Mouse (Mus musculus) CD8-positive naive resting alpha-beta T cell, adult 2 months (primary cell): ENCODE data around the gene Ift74.
"Not testable (repeated sequence)": the region's sequence is repeated elsewhere in the genome, so short reads cannot be mapped to it uniquely, and the experiment has no call there.

Experiments
- DNase-seq, 2 experiments: peaks; one replicate each; pipeline ENCODE4 v3.0.0; 2022; ENCODE audit warnings: low read depth in 2 of 2, low spot score in 2 of 2

The Ift74 gene

GRCm38 (mm10) chr4:94613972-94614626, at the start of gene Ift74:
Ift74 (plus strand) TSS chr4:94614491.
- peak; percentile 88 to 89 for DNase-seq

DNA sequence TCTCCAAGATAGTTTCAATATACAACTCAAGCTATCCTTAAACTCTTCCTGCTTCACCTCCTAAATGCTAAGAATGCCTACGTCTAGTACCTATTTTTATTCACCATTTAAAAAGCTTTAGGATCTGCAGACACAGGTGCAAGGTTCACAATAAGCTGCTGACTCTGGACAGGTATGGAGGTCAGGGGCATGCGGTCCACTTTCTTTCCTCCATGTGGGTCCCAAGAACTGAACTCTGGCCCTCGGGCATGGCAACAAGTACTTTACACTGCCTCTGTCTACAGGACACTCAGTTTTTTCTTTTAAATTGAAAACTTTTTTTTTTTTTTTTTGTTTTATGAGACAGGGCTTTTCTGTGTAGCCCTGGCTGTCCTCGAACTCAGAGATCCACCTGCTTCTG, 41.6 kb upstream of the Ift74 start:
- DNase-seq: no peak

DNA sequence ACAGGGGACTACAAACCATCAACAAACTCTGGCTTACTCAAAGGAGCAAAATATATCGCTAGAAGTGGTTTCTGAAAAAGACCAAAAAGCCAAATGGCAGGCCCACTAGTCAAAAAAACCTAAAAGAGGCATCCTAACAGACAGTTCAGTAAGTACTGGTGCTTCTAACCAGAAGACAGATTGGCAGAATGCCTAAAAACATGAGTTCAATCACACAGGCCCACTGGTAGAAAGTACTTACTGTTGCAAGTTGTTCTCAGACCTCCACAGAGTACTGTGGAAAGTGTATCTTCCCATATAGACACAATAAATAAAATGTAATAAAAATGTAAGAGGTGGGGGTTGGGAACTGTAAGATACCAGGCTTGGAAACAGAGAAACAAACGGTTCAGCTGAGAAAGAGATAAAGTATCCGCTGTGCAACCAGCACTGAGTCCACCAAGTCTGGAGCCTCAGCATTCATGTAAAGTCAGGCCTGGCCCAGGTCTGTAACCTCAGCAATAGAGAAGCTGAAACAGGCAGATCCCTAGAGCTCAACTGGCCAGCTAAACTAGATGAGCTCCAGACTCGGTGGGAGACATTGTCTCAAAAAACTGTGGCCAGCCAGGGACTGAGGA, 22.4 kb upstream of the Ift74 start:
- no peak for DNase-seq

DNA sequence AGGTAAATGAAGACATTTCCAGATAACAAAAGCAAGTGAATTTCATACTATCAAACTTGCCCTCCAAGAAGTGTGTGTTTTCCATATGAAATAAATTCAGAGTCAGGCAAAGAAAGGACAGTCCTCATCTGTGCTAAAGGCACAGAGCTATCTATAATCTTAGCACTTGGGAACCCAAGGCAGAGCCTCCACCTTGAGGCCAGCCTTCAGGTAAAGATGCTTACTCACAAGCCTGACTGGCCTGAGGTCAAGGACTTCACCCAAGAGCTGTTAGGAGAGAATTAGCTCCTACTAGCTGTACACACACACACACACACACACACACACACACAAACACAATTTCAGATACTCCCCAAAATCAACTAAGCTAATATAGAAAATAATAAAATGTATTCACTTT, 21.6 kb upstream of the Ift74 start:
- DNase-seq: no peak

DNA sequence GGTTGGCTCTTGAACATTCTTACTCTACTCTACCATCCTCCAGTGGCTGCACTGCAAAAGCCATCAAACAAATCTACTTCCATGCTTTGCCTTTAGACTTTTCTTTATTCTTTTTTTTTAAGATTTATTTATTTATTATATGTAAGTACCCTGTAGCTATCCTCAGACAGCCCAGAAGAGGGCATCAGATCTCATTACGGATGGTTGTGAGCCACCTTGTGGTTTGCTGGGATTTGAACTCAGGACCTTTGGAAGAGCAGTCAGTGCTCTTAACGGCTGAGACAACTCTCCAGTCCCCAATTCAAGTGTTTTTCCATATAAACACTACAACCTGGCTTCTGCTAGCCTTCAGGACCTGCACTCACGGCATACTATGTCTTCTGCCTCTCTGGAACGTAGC, 12.9 kb upstream of the Ift74 start:
- DNase-seq: no peak

DNA sequence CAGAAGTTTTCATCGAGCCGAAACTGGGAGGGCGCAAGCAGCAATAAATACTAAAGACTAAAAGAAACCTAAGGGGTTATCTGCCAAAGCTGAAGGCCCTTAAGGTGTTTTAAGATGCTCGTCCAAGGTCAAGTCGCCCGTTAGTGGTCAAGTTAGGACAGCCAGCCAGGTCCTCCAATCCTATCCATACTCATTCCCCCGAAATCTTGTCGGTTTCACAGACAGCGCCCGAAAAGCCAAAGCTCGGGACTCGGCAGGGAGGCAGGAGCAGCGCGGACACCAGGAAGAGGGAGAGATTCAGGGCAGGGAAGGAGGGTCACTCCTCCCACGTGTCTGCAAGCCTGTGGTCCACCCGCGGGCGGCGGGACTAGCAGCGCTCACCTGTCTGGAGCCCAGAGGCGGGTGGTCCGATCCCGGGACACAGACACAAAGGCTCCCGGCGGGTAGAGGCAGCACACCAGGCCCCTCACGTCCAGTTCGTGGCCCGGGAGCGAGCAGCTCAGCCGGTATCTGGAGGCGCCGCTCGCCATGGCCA, 11.7 kb upstream of the Ift74 start:
- DNase-seq: no peak

DNA sequence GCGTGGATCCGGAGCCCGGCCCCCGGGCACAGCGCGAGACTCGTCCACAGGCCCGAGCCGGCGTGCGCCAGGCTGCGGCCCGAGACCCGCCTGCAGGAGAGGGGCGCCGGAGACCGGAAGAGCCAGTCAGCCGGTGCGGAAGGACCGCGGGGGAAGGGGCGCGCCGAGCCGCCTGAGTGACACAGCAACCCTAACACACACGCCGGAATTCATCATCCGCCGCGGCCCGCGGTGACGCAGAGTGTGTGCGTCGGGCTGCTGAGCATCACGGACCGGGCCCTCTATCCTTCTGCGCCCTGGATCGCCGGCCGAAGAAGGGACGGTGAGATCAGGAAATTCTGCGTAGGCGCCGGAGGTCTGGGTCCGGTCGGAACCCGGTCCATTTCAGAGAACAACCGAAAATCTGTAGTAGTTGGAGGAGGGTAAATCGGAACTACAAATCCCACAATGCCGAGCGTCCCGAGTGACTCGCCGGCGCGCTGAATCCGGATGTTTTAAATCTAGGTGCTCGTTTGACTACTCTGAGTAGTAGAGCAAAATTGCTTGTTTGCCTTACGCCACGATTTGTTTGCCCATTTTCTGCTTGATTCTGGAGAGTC, 11.2 kb upstream of the Ift74 start, which contains the start of gene Plaa:
TSS of gene Plaa (minus strand) at position 214 of the 599 bp plus-strand sequence.
- peak; percentile 79 to 89 for DNase-seq

DNA sequence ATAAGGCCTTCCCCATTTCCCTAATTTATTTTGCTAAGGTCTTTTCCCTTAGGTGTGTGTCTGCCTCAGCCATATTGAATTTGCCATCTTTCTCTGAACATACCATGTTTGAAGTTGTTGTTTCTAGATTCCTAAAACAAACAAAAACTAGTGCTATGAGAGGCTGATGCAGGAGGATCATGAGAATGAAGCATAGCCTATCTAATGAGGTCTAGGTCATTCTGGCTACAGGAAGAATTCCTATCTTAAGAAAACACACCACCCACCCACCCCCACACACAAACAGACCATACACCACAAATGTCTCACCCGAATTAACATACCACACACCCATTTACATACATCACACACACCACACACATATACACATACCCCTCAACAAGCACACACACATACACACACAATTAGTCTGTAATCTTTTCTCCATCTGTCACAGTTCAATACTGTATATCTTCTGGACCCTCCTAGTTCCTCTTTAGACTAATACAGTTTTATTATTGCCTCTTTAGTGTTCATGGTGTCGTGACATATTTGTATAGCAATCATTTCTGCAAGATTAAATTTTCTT, 9.8 kb upstream of the Ift74 start:
- no peak for DNase-seq

DNA sequence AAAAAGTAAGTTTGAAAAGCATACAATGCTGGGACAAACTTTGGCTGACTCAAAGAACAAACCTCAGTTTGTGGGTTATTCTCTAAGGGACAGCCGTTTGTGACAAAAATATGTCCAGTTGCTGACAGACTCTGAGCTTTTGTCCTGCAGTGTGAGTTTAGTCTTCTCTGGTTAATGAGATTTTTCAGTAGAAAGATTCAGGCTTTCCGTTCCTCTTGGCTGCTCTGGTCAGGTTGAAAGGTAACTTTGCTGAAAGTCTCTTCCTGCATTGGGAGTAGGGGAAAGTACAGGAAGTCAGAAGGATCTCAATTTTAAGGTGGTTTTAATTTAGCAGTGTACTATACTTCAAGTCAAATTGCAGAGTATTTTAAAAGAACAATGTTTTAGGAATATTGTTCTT, 8.7 kb upstream of the Ift74 start:
- no peak for DNase-seq

GRCm38 (mm10) chr4:94610339-94610738, 4.0 kb upstream of the Ift74 start:
- no peak for DNase-seq

GRCm38 (mm10) chr4:94614627-94615006, 326 bp downstream of the Ift74 start:
- no peak for DNase-seq

DNA sequence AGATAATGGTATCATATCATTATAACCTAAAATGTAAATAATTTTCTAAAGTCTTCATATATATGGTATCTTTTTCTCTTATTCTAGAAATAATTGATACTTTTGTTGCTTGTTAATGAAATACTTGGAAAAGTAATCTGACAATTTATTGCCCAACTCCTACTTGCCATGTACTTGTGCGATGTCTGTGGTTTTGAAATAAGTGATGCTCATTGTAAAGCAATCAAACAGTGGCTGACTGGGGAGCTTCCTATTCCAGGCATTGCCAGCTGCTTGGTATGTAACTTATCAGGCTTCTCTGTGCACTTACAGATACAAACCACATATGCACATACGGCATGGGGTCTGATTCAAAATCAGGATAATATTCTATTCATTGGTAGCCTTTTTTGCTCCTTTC, 5.8 kb downstream of the Ift74 start:
- no peak for DNase-seq

DNA sequence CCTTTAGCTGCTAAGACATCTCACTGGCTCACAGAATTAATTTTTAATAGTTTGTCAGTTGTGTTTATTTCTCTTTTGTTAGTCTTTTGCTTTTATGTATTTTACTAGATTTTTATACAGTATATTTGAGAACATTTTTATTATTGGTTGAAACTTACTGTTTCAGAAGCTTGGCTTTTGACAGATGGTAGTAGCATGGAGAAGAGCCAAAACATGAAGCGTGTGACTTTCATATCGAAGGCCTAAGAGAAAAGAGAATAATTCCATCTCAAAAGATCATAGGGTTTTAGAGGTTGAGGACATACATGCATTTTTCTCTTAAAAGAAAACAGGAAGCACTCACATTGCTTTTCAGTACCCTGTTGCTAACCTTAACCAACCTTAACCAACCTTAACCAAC, 28.9 kb downstream of the Ift74 start:
- no peak for DNase-seq

DNA sequence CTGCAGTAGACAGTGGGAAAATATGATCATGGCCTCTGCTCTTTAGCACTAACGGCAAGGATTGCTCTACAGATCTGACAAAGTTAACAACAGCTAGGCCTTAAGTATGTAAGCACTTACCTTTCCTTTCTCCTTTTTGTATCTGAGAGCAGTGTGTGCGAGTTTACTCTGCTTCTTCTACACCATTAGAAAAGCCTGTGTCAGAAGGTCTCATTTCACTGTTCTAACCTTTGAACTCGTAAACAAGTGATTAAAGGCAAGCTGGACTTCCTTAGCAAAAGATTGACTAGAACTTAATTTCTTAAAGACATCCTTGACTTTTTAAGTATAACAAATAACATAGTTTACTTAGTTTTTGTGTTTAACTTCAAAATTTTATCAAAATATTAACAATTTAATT, 35.6 kb downstream of the Ift74 start, which contains the start of gene Lrrc19:
TSS of gene Lrrc19 (minus strand) at position 225 of the 400 bp plus-strand sequence.
- no peak for DNase-seq

GRCm38 (mm10) chr4:94650426-94651175, 36.3 kb downstream of the Ift74 start:
- not testable (repeated sequence) for DNase-seq

DNA sequence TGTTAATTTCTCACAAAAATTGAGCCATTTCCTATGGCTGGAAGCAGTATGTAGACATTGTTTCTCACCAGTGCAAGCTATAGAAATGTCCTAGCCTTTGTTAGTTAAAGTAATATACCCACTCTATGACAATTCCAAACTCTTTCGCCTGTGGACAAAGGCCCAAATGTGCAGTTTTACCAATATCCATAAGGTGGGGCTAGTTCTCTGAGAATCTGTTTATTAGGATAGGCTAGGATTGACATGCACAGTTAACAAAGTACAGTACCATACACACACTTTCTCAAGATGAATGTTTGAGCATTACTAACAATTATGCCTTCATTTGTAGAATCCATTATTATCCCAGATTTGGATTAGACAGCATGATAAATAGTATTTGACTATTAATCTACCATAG, 55.4 kb downstream of the Ift74 start:
- DNase-seq: no peak

DNA sequence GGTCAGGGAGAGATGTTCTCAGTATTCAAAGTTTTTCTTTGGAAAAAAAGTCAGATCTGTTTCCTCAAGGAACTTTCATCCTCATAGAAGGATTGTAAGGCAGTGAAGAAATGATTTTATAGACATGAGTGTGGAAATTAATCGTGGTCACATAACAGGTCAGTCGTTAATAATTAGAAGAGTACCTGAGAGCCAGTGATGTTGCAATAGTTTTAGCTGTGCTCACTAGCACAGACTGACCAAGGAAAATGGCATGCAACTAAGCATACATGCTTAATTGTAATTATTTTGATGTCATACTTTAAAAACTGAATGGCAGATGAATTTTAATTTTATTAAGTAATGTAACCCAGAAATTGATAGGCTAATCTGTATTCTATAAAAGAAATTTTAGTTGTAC, 66.4 kb downstream of the Ift74 start:
- no peak for DNase-seq

- no peak for DNase-seq
These were observed 66.9 kb downstream of the Ift74 start for GRCm38 (mm10) chr4:94681181-94681580.

GRCm38 (mm10) chr4:94682029-94682428, 67.7 kb downstream of the Ift74 start:
- DNase-seq: no peak

- DNase-seq: no peak
These were observed 69.0 kb downstream of the Ift74 start for GRCm38 (mm10) chr4:94683305-94683704.

DNA sequence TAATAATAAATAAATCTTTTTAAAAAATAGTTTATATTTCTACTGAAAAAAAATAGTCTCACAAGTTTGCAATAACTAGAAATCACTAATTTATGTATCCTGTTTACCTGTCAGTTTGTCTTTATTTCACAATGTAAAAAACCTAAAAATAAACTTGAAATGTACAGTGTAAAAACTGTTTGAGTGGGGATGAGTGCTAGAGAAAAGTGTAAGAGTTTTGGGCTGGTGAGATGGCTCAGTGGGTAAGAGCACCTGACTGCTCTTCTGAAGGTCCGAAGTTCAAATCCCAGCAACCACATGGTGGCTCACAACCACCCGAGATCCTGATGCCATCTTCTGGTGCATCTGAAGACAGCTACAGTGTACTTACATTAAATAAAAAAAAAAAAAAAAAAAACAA, 75.5 kb downstream of the Ift74 start:
- not testable (repeated sequence) for DNase-seq
